Mouse (Mus musculus): Measurements from ENCODE around the gene Lrrc8b.

GRCm38 (mm10) chr5:105516290-105516689 is 100.7 kb downstream of the Lrrc8b start:
- TF ChIP-seq POLR2A (IDR thresholded peaks at IDR 0.05; ENCODE audit: control insufficient read depth, extremely low read depth, insufficient read depth, low read length, poor library complexity), result no peak
- no peak for TF ChIP-seq CTCF (IDR thresholded peaks at IDR 0.05; ENCODE audit: borderline replicate concordance, control insufficient read depth, extremely low read depth, insufficient read depth, low read length, poor library complexity)
